Mouse (Mus musculus) testis, adult 2 months (tissue): Measurements from ENCODE around the gene Nfic.

Experiments
- CTCF ChIP-seq: fragments of 200-500 bp; IDR thresholded peaks from 2 replicates; pipeline ENCODE4 v1.5.1; 2012; ENCODE audit warnings: low read depth, mild to moderate bottlenecking, inconsistent platforms, low read length, moderate library complexity; ENCODE audit not compliant: control insufficient read depth, insufficient read depth, insufficient replicate concordance
- POLR2A ChIP-seq: fragments of 200-500 bp; IDR thresholded peaks from 2 replicates; pipeline ENCODE4 v1.6.1; 2012; ENCODE audit warnings: low read depth, mild to moderate bottlenecking, inconsistent platforms, low read length, moderate library complexity; ENCODE audit not compliant: control insufficient read depth

- TF ChIP-seq POLR2A (peak; percentile 60; the same call in 1 of the 2 replicates), CTCF (no peak)
Observed at GRCm38 (mm10) chr10:81419111-81419928, 36.1 kb downstream of the Nfic start.
